18 mouse cellular contexts compared by ENCODE assay signal in genomic region chr15:56066540-56066939, GRCm38 (mm10).
DNase-seq lines count a peak whose midpoint lies in the region; ATAC-seq and TF ChIP-seq lines count a peak whose summit lies in the region.
"Had no signal": no experiment of that assay in that cellular context is flagged by ENCODE, and none has a peak within 500 bp of the region (broad histone marks: within the 10 kb centered on the region; RNA-seq: fewer than 3 reads in every experiment).

No protein-coding gene starts in this region.

- no peak for TF ChIP-seq CTCF in hindbrain, postnatal 0 days (IDR thresholded peaks at IDR 0.05; ENCODE audit: low read depth)

- H3K9ac ChIP-seq in forebrain, embryonic 15.5 days (replicated peaks), result no peak overlapping the region
- no peak overlapping the region for H3K9ac ChIP-seq in forebrain, embryonic 13.5 days
- no peak overlapping the region for H3K9ac ChIP-seq in hindbrain, embryonic 16.5 days (ENCODE audit: low read depth, low read length)
- no peak overlapping the region for H3K9ac ChIP-seq in hindbrain, postnatal 0 days (replicated peaks; ENCODE audit: low read length)
- no peak overlapping the region for H3K9ac ChIP-seq in kidney, embryonic 16.5 days (replicated peaks; ENCODE audit: low read length)
- no peak overlapping the region for H3K9ac ChIP-seq in midbrain, embryonic 11.5 days (ENCODE audit: low read length)
- H3K9ac ChIP-seq in midbrain, embryonic 16.5 days (ENCODE audit: low read depth, low read length), result no peak overlapping the region
- H3K9ac ChIP-seq: forebrain, postnatal 0 days; heart, embryonic 13.5 days; hindbrain, embryonic 13.5 days had no signal

- H3K36me3 ChIP-seq in forebrain, embryonic 15.5 days, result no peaks in the 10 kb centered on the region
- H3K36me3 ChIP-seq in forebrain, embryonic 13.5 days (ENCODE audit: poor library complexity, severe bottlenecking), result no peaks in the 10 kb centered on the region
- H3K36me3 ChIP-seq in hindbrain, embryonic 16.5 days (ENCODE audit: control insufficient read depth, insufficient read depth, low read length), result no peaks in the 10 kb centered on the region
- no peaks in the 10 kb centered on the region for H3K36me3 ChIP-seq in hindbrain, postnatal 0 days (ENCODE audit: insufficient read depth, low read length)
- H3K36me3 ChIP-seq in kidney, embryonic 16.5 days (ENCODE audit: insufficient read depth, low read length), result no peaks in the 10 kb centered on the region
- no peaks in the 10 kb centered on the region for H3K36me3 ChIP-seq in midbrain, embryonic 11.5 days (ENCODE audit: control insufficient read depth, insufficient read depth, low read length)
- H3K36me3 ChIP-seq in midbrain, embryonic 16.5 days (ENCODE audit: control insufficient read depth, insufficient read depth, low read length), result no peaks in the 10 kb centered on the region
- H3K36me3 ChIP-seq: embryonic facial prominence, embryonic 10.5 days; G1E; heart, embryonic 13.5 days; hindbrain, embryonic 13.5 days had no signal

- H3K4me2 ChIP-seq in forebrain, embryonic 15.5 days (replicated peaks), result no peak overlapping the region
- no peak overlapping the region for H3K4me2 ChIP-seq in forebrain, embryonic 13.5 days
- H3K4me2 ChIP-seq in hindbrain, embryonic 16.5 days (ENCODE audit: low read length), result no peak overlapping the region
- no peak overlapping the region for H3K4me2 ChIP-seq in hindbrain, postnatal 0 days (ENCODE audit: low read depth, low read length)
- no peak overlapping the region for H3K4me2 ChIP-seq in kidney, embryonic 16.5 days (replicated peaks; ENCODE audit: low read depth, low read length)
- H3K4me2 ChIP-seq in midbrain, embryonic 11.5 days, result no peak overlapping the region
- no peak overlapping the region for H3K4me2 ChIP-seq in midbrain, embryonic 16.5 days (ENCODE audit: low read length)
- H3K4me2 ChIP-seq: heart, embryonic 13.5 days; hindbrain, embryonic 13.5 days had no signal

- 78% methylated on average over 4 of the region's 4 CpGs for WGBS in forebrain, embryonic 15.5 days
- WGBS in forebrain, embryonic 13.5 days, result 75% methylated on average over 4 of the region's 4 CpGs
- WGBS in hindbrain, embryonic 16.5 days, result 75% methylated on average over 4 of the region's 4 CpGs
- WGBS in hindbrain, postnatal 0 days, result 74% methylated on average over 4 of the region's 4 CpGs
- 58% methylated on average over 4 of the region's 4 CpGs for WGBS in kidney, embryonic 16.5 days
- WGBS in midbrain, embryonic 11.5 days, result 79% methylated on average over 4 of the region's 4 CpGs
- WGBS in midbrain, embryonic 16.5 days, result 77% methylated on average over 4 of the region's 4 CpGs

- DNase-seq in hindbrain, postnatal 0 days (ENCODE audit: low spot score), result no peak
- no peak for DNase-seq in kidney, adult 11 months
- peak; percentile 82 for DNase-seq in midbrain, embryonic 11.5 days (ENCODE audit: low spot score, missing footprints)
- DNase-seq: adrenal gland, adult 8-10 months; adrenal gland, postnatal 36 days; B cell, adult 2 months; gastrocnemius, postnatal 14 days; heart, postnatal 36 days had no signal

- H3K27ac ChIP-seq in forebrain, embryonic 15.5 days (replicated peaks), result no peak overlapping the region
- H3K27ac ChIP-seq in forebrain, embryonic 13.5 days, result no peak overlapping the region
- no peak overlapping the region for H3K27ac ChIP-seq in hindbrain, embryonic 16.5 days (ENCODE audit: low read depth, low read length)
- H3K27ac ChIP-seq in hindbrain, postnatal 0 days, result no peak overlapping the region
- no peak overlapping the region for H3K27ac ChIP-seq in kidney, embryonic 16.5 days (ENCODE audit: low read length)
- H3K27ac ChIP-seq in midbrain, embryonic 11.5 days (ENCODE audit: low read depth, low read length), result no peak overlapping the region
- no peak overlapping the region for H3K27ac ChIP-seq in midbrain, embryonic 16.5 days (ENCODE audit: low read length)
- H3K27ac ChIP-seq: embryonic facial prominence, embryonic 10.5 days; heart, embryonic 13.5 days; hindbrain, embryonic 13.5 days had no signal

- no peaks in the 10 kb centered on the region for H3K9me3 ChIP-seq in forebrain, embryonic 15.5 days
- no peaks in the 10 kb centered on the region for H3K9me3 ChIP-seq in forebrain, embryonic 13.5 days (replicated peaks)
- H3K9me3 ChIP-seq in hindbrain, embryonic 16.5 days (ENCODE audit: control insufficient read depth, low read length), result no peaks in the 10 kb centered on the region
- H3K9me3 ChIP-seq in hindbrain, postnatal 0 days (ENCODE audit: low read length), result no peaks in the 10 kb centered on the region
- no peaks in the 10 kb centered on the region for H3K9me3 ChIP-seq in kidney, embryonic 16.5 days (ENCODE audit: low read length)
- no peaks in the 10 kb centered on the region for H3K9me3 ChIP-seq in midbrain, embryonic 11.5 days (ENCODE audit: control insufficient read depth, low read length)
- H3K9me3 ChIP-seq in midbrain, embryonic 16.5 days (replicated peaks; ENCODE audit: control insufficient read depth, low read length, poor library complexity, severe bottlenecking), result no peaks in the 10 kb centered on the region
- H3K9me3 ChIP-seq: embryonic facial prominence, embryonic 10.5 days; G1E; heart, embryonic 13.5 days; hindbrain, embryonic 13.5 days had no signal

- H3K4me3 ChIP-seq in forebrain, embryonic 15.5 days, result no peak overlapping the region
- H3K4me3 ChIP-seq in forebrain, embryonic 13.5 days, result no peak overlapping the region
- no peak overlapping the region for H3K4me3 ChIP-seq in hindbrain, embryonic 16.5 days (ENCODE audit: low read length)
- H3K4me3 ChIP-seq in hindbrain, postnatal 0 days (ENCODE audit: low read length), result no peak overlapping the region
- no peak overlapping the region for H3K4me3 ChIP-seq in kidney, embryonic 16.5 days (ENCODE audit: low read length)
- H3K4me3 ChIP-seq in midbrain, embryonic 11.5 days (ENCODE audit: low read depth, low read length), result no peak overlapping the region
- H3K4me3 ChIP-seq in midbrain, embryonic 16.5 days (ENCODE audit: low read depth, low read length), result no peak overlapping the region
- H3K4me3 ChIP-seq: embryonic facial prominence, embryonic 10.5 days; heart, embryonic 13.5 days; hindbrain, embryonic 13.5 days had no signal

- ATAC-seq in forebrain, embryonic 15.5 days (replicated peaks), result peak; percentile 44; the same call in 1 of the 2 replicates
- ATAC-seq in forebrain, embryonic 13.5 days, result no peak
- ATAC-seq in hindbrain, embryonic 16.5 days, result peak; percentile 37; the same call in 1 of the 2 replicates
- no peak for ATAC-seq in hindbrain, postnatal 0 days
- 0 out of 2 replicates have a peak, but pooled peaks have one; percentile 40 for ATAC-seq in kidney, embryonic 16.5 days (ENCODE audit: low FRiP score, low TSS enrichment)
- ATAC-seq in midbrain, embryonic 11.5 days (ENCODE audit: low FRiP score), result no peak
- ATAC-seq in midbrain, embryonic 16.5 days, result no peak

- no peaks in the 10 kb centered on the region for H3K4me1 ChIP-seq in forebrain, embryonic 15.5 days
- H3K4me1 ChIP-seq in forebrain, embryonic 13.5 days, result no peaks in the 10 kb centered on the region
- H3K4me1 ChIP-seq in hindbrain, embryonic 16.5 days (ENCODE audit: control insufficient read depth, insufficient read depth, low read depth, low read length), result no peaks in the 10 kb centered on the region
- H3K4me1 ChIP-seq in hindbrain, postnatal 0 days (ENCODE audit: insufficient read depth, low read length), result no peaks in the 10 kb centered on the region
- H3K4me1 ChIP-seq in kidney, embryonic 16.5 days (ENCODE audit: insufficient read depth, low read length), result peaks cover 10% of the 10 kb centered on the region
- no peaks in the 10 kb centered on the region for H3K4me1 ChIP-seq in midbrain, embryonic 11.5 days (ENCODE audit: control insufficient read depth, insufficient read depth, low read length)
- H3K4me1 ChIP-seq in midbrain, embryonic 16.5 days (ENCODE audit: control insufficient read depth, insufficient read depth, low read length), result no peaks in the 10 kb centered on the region
- H3K4me1 ChIP-seq: heart, embryonic 13.5 days; hindbrain, embryonic 13.5 days had no signal

- H3K27me3 ChIP-seq in forebrain, embryonic 15.5 days, result no peaks in the 10 kb centered on the region
- H3K27me3 ChIP-seq in forebrain, embryonic 13.5 days, result no peaks in the 10 kb centered on the region
- H3K27me3 ChIP-seq in hindbrain, embryonic 16.5 days (replicated peaks; ENCODE audit: control insufficient read depth, insufficient read depth, low read length), result no peaks in the 10 kb centered on the region
- H3K27me3 ChIP-seq in hindbrain, postnatal 0 days (ENCODE audit: insufficient read depth, low read length), result no peaks in the 10 kb centered on the region
- no peaks in the 10 kb centered on the region for H3K27me3 ChIP-seq in kidney, embryonic 16.5 days (ENCODE audit: insufficient read depth, low read length)
- no peaks in the 10 kb centered on the region for H3K27me3 ChIP-seq in midbrain, embryonic 11.5 days (ENCODE audit: control insufficient read depth, insufficient read depth, low read length)
- no peaks in the 10 kb centered on the region for H3K27me3 ChIP-seq in midbrain, embryonic 16.5 days (ENCODE audit: control insufficient read depth, insufficient read depth, low read depth, low read length)
- H3K27me3 ChIP-seq: heart, embryonic 13.5 days; hindbrain, embryonic 13.5 days had no signal

Comparison
In these comparisons a context has a peak if more than half of its experiments do, and no peak if none do; other contexts are left out.
1. ATAC-seq: peak in forebrain, embryonic 15.5 days (single experiment), hindbrain, embryonic 16.5 days (single experiment) and kidney, embryonic 16.5 days (single experiment); none in forebrain, embryonic 13.5 days (single experiment), hindbrain, postnatal 0 days (single experiment), midbrain, embryonic 11.5 days (single experiment) and midbrain, embryonic 16.5 days (single experiment).